Mouse (Mus musculus) cerebellum, adult 2 months (tissue): ENCODE data around the gene Bcl2. TPM values are rescaled to one million over a fixed set of nuclear protein-coding genes. Genes with fewer than 3 reads are reported as not detected.

Source experiments
- DNase-seq, 2 experiments: peaks; one replicate each; pipeline ENCODE4 v3.0.0; 2021
- H3K27ac ChIP-seq: fragments of 200-500 bp; 2 replicates; pipeline ENCODE4 v1.5.1; 2012; ENCODE audit warnings: low read length, control low read depth, inconsistent platforms; ENCODE audit not compliant: insufficient read depth
- H3K27me3 ChIP-seq: fragments of 200-500 bp; 2 replicates; pipeline ENCODE4 v1.6.1; 2012; ENCODE audit warnings: inconsistent platforms, mild to moderate bottlenecking, low read length, moderate library complexity; ENCODE audit not compliant: control insufficient read depth, insufficient read depth
- H3K4me1 ChIP-seq: fragments of 200-500 bp; 2 replicates; pipeline ENCODE4 v1.6.1; 2011; ENCODE audit warnings: low read length; ENCODE audit not compliant: control insufficient read depth, insufficient read depth
- H3K4me3 ChIP-seq: fragments of 200-500 bp; replicated peaks from 2 replicates; pipeline ENCODE3; 2011; ENCODE audit warnings: mild to moderate bottlenecking, low read depth, low read length, control low read depth; ENCODE audit not compliant: insufficient read depth
- CTCF ChIP-seq: fragments of 200-500 bp; IDR thresholded peaks from 2 replicates; pipeline ENCODE4 v1.5.1; 2011; ENCODE audit warnings: low read depth, mild to moderate bottlenecking, control low read depth, low read length, moderate library complexity, borderline replicate concordance; ENCODE audit not compliant: insufficient read depth
- POLR2A ChIP-seq: fragments of 200-500 bp; IDR thresholded peaks from 2 replicates; pipeline ENCODE4 v1.6.1; 2011; ENCODE audit warnings: low read length, control low read depth, borderline replicate concordance; ENCODE audit not compliant: insufficient read depth
- WGBS: fragments of 180-500 bp; shearing (Covaris S2); methylation state at CpG from one replicate; pipeline ENCODE4 v1.1.7; 2018; 5-methylcytosine and 5-hydroxymethylcytosine counted together
- polyA plus RNA-seq: library from polyadenylated mRNA; depleted of rRNA; stranded (reverse); fragments of >200 nt; gene quantifications from 2 replicates; pipeline ENCODE4 v1.2.3, GENCODE M21; 2012

The Bcl2 gene
- polyA plus RNA-seq, 1 experiment = 4.6 TPM

DNA sequence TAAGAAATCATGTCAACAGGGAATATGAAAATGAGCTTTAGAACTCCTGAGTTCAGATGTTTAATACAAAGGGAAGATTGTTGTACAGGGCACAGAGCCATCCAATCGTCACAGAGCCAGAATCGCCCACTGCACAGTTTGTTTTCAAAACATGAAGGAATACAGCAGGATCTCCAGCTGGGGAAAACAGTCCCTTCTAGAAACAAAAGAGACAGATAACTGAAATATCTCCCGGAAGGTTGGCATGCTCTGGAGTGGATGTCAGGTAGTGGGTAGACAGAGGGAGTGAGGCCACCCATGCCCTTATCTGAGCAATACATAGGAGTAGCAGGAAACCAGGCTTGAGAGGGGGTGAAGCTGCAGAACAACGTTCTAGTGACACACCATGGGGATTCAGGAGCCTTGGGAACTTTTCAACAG is 60.6 kb downstream of the Bcl2 start:
- no peak for DNase-seq
- Histone ChIP-seq H3K4me3 (no peak overlapping the region), H3K27ac (no peak overlapping the region), H3K4me1 (peaks cover 2% of the 10 kb centered on the region; the same call in 1 of the 2 replicates), H3K27me3 (no peaks in the 10 kb centered on the region)
- no peak for TF ChIP-seq CTCF
- WGBS = 36% methylated on average over 4 of the region's 4 CpGs

GRCm38 (mm10) chr1:106651211-106651610 is 62.9 kb downstream of the Bcl2 start:
- Histone ChIP-seq H3K27ac (no peak overlapping the region), H3K27me3 (no peaks in the 10 kb centered on the region), H3K4me1 (peaks cover 2% of the 10 kb centered on the region; the same call in 1 of the 2 replicates), H3K4me3 (no peak overlapping the region)
- no peak for DNase-seq
- 76% methylated on average over 7 of the region's 7 CpGs for WGBS
- TF ChIP-seq CTCF = no peak
- TF ChIP-seq POLR2A = no peak

- Histone ChIP-seq H3K27ac (no peak overlapping the region), H3K27me3 (no peaks in the 10 kb centered on the region), H3K4me3 (no peak overlapping the region), H3K4me1 (peaks cover 2% of the 10 kb centered on the region; the same call in 1 of the 2 replicates)
- no peak for DNase-seq
- TF ChIP-seq CTCF = no peak
- no peak for TF ChIP-seq POLR2A
- WGBS = 85% methylated on average over 4 of the region's 4 CpGs
Measured at GRCm38 (mm10) chr1:106650427-106650826, 63.6 kb downstream of the Bcl2 start.

- Histone ChIP-seq H3K27ac (no peak overlapping the region), H3K4me3 (no peak overlapping the region), H3K4me1 (no peaks in the 10 kb centered on the region; the same call in 1 of the 2 replicates), H3K27me3 (no peaks in the 10 kb centered on the region)
- TF ChIP-seq CTCF = no peak
- no peak for TF ChIP-seq POLR2A
- 83% methylated on average over 3 of the region's 3 CpGs for WGBS
- no peak for DNase-seq
Measured at GRCm38 (mm10) chr1:106647336-106647735, 66.7 kb downstream of the Bcl2 start.

- no peak for TF ChIP-seq CTCF
- no peak for TF ChIP-seq POLR2A
- WGBS = 81% methylated on average over 4 of the region's 4 CpGs
- Histone ChIP-seq H3K4me1 (no peaks in the 10 kb centered on the region; the same call in 1 of the 2 replicates), H3K27me3 (no peaks in the 10 kb centered on the region), H3K27ac (no peak overlapping the region), H3K4me3 (no peak overlapping the region)
- DNase-seq = no peak
Measured at GRCm38 (mm10) chr1:106644566-106644965, 69.5 kb downstream of the Bcl2 start.

DNA sequence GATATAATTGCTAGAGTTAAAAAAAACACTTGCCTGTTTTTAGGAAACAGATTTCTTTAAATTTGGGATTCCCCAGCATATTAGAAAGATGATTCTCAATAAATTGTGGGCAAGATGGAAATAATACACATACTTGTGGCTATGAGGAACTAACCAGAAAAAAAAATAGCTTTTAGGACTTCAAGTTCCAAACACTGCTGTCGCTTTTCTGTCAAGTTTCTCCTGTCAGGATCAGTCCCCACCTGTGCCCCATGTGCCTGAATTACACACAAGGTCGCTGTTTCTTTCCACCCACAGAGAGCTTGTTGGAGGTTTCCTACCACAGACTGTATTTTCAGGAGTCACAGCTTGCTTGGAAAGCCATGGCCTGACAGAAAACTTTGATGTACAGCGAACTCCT is 70.5 kb downstream of the Bcl2 start:
- Histone ChIP-seq H3K4me3 (no peak overlapping the region), H3K4me1 (no peaks in the 10 kb centered on the region), H3K27me3 (no peaks in the 10 kb centered on the region), H3K27ac (no peak overlapping the region)
- DNase-seq = no peak
- WGBS = 80% methylated on average over 3 of the region's 3 CpGs
- TF ChIP-seq CTCF (no peak), POLR2A (no peak)

DNA sequence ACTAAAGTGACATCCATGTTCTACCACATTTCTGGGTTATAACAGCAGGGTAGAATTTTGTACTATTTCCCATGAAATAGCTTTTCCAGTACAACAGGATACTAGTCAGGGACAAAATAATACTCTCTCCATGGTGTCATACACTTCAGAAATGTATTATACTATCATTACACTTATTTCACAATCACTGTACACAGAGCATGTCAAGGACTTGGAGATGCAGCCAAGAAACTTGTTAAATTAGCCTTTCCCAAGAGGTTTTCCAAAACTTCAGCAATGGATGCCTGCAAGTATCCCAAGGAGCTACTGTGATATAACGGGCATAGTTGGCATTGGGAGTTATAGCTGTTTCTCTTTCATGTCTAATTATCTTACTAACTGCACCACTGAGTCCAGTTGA is 73.5 kb downstream of the Bcl2 start:
- TF ChIP-seq POLR2A (no peak), CTCF (no peak)
- Histone ChIP-seq H3K4me3 (no peak overlapping the region), H3K27me3 (no peaks in the 10 kb centered on the region), H3K27ac (no peak overlapping the region), H3K4me1 (no peaks in the 10 kb centered on the region)
- DNase-seq = no peak
- WGBS = 88% methylated on average over 1 of the region's 1 CpGs

GRCm38 (mm10) chr1:106637705-106638104 is 76.4 kb downstream of the Bcl2 start:
- DNase-seq = no peak
- TF ChIP-seq POLR2A = no peak
- no peak for TF ChIP-seq CTCF
- H3K4me1 ChIP-seq = no peaks in the 10 kb centered on the region
- 84% methylated on average over 11 of the region's 11 CpGs for WGBS
- no peak overlapping the region for H3K4me3 ChIP-seq
- H3K27me3 ChIP-seq = no peaks in the 10 kb centered on the region
- H3K27ac ChIP-seq = no peak overlapping the region

- Histone ChIP-seq H3K27ac (no peak overlapping the region), H3K27me3 (no peaks in the 10 kb centered on the region), H3K4me1 (no peaks in the 10 kb centered on the region), H3K4me3 (no peak overlapping the region)
- no peak for DNase-seq
- WGBS = 84% methylated on average over 2 of the region's 2 CpGs
- TF ChIP-seq POLR2A = no peak
- TF ChIP-seq CTCF = no peak
Measured at GRCm38 (mm10) chr1:106636714-106637113, 77.4 kb downstream of the Bcl2 start.
